Mouse (Mus musculus): ENCODE measurements at regions not wholly inside any gene's neighbourhood (a gene's known extent, or its start where the extent isn't known, plus 50 kb on each side); places are given as distances from the start of the nearest gene placed in this dataset.

DNA sequence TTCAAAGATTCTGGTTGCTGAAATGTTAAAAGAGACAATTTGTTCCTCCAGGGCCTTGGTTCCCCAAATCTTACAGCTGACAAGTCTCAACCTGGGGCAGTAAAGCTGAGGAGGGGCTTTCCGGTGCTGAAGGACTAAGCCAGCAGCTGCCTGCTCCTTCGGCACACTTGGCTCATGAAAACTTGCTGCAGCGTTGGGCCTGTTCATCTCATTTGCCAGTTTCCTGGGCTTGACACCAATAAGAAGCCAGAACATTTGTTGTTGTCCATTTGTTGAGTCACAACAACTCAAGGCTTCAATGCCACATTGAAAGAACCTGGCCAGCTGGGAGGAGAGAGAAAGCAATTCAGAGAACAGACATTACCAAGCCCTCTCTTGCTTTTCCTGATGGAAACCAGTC, 279.9 kb downstream of the Sox4 start:
- Histone ChIP-seq H3K4me3 (replicated peaks) (no peak overlapping the region), H3K27me3 (ENCODE audit: control insufficient read depth) (no peaks in the 10 kb centered on the region), H3K9me3 (ENCODE audit: control insufficient read depth, low read length) (no peaks in the 10 kb centered on the region), H3K36me3 (ENCODE audit: control insufficient read depth) (no peaks in the 10 kb centered on the region), H3K4me1 (ENCODE audit: control insufficient read depth) (no peaks in the 10 kb centered on the region)
- TF ChIP-seq TAL1 (IDR thresholded peaks at IDR 0.05; ENCODE audit: low read length) (no peak), GATA1 (IDR thresholded peaks at IDR 0.05; ENCODE audit: low read length) (no peak)

DNA sequence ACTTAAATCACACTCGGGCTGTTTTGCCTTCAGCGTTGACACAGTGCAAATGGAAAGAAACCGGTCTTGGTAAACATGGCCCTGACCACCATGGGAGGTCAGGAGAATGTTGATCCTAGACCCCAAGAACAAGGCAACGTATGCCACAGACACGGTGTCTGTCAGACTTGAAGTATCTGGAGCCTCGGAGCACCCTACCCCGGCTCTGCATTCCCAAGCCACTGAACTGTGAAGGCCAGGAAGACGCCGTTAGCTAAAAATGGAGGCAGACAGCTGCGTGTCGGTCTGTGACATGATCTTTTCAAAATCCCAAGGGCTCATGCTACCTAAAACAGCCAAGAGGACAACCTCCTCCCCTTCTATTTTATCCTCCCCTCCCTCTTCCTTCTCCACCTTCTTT, 282.0 kb downstream of the Sox4 start:
- H3K4me3 ChIP-seq (replicated peaks), result no peak overlapping the region
- no peaks in the 10 kb centered on the region for H3K9me3 ChIP-seq (ENCODE audit: control insufficient read depth, low read length)
- TF ChIP-seq TAL1 (IDR thresholded peaks at IDR 0.05; ENCODE audit: low read length) (no peak), GATA1 (IDR thresholded peaks at IDR 0.05; ENCODE audit: low read length) (no peak)
- no peaks in the 10 kb centered on the region for H3K4me1 ChIP-seq (ENCODE audit: control insufficient read depth)
- no peaks in the 10 kb centered on the region for H3K27me3 ChIP-seq (ENCODE audit: control insufficient read depth)
- H3K36me3 ChIP-seq (ENCODE audit: control insufficient read depth), result no peaks in the 10 kb centered on the region

DNA sequence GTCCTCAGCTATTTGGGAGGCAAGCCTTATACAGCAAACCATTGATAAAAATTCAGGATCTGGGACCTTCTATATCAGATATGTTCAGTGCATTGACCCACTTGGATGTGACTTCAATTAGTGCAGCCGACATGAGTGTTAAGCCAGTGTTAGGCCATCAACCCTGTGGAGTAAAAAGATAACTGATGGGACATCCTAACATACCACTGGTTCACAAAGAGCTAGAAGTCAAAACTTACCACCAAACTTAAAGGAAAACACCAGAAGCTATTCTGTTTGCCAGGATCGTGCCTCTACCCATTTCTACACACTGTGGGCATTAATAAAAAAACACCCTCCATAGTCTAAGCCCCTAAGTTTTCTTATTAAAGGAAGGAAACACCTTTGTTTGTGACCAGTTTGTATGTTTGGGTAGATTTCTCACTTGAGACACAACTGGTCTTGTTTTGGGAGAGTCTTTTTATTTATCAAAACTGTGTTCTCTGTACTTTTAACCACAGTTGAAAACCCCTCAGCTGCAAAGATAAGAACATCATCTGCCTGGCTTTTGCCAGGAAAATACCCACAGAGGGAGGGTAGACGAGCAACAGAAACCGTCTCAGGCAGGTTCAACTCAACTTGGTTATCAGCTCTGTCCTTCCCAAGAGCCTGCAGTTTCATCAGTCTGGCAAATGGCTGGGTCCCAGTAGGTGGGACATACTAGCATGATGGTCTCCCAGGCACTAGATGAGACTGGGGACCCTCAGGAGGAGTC, 283.5 kb downstream of the Sox4 start:
- H3K4me3 ChIP-seq (replicated peaks), result no peak overlapping the region
- no peaks in the 10 kb centered on the region for H3K9me3 ChIP-seq (ENCODE audit: control insufficient read depth, low read length)
- H3K4me1 ChIP-seq (ENCODE audit: control insufficient read depth), result no peaks in the 10 kb centered on the region
- no peaks in the 10 kb centered on the region for H3K27me3 ChIP-seq (ENCODE audit: control insufficient read depth)
- TF ChIP-seq TAL1 (IDR thresholded peaks at IDR 0.05; ENCODE audit: low read length) (no peak), GATA1 (IDR thresholded peaks at IDR 0.05; ENCODE audit: low read length) (no peak)
- H3K36me3 ChIP-seq (ENCODE audit: control insufficient read depth), result no peaks in the 10 kb centered on the region

DNA sequence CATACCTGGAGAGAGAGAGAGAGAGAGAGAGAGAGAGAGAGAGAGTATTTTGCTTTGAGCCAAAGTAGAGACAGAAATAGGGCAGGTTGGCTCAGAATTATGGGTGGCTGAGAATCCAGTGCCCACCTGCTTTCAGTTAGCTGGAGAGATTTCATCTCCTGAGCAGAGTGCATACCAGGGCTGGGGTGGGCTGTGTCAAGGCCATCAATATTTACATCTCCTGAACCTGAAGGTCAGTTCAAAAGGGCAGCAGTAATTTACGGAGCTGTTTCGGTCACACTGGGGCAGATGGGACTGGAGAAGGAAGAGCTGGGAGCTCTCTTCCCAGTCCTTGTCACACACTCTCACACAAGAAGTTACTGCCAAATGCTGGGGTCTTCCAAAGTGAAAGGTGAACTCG, 286.7 kb downstream of the Sox4 start:
- no peaks in the 10 kb centered on the region for H3K27me3 ChIP-seq (ENCODE audit: control insufficient read depth)
- TF ChIP-seq GATA1 (IDR thresholded peaks at IDR 0.05; ENCODE audit: low read length), result no peak
- TF ChIP-seq TAL1 (IDR thresholded peaks at IDR 0.05; ENCODE audit: low read length), result no peak
- H3K9me3 ChIP-seq (ENCODE audit: control insufficient read depth, low read length), result no peaks in the 10 kb centered on the region
- no peak overlapping the region for H3K4me3 ChIP-seq (replicated peaks)
- H3K4me1 ChIP-seq (ENCODE audit: control insufficient read depth), result no peaks in the 10 kb centered on the region
- no peaks in the 10 kb centered on the region for H3K36me3 ChIP-seq (ENCODE audit: control insufficient read depth)

DNA sequence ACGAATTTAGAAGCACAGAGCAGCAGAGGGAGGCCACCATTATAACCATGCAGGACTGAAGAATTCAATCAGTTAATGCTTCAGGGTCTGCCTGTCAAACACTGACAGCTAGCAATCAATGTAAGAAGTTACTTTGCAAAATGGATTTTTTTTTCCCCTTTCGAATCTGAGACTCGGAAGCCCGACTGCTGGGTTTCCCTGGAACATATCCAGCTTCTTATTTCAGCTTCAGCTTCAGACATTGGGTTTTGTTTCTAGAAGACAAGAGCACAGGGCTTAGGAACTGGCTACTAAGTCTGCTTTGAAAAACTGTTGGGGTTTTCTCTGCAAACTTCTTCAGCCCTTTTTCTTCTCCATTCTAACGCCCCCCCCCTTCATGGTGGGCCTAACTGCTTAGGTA, 288.4 kb downstream of the Sox4 start:
- TF ChIP-seq TAL1 (IDR thresholded peaks at IDR 0.05; ENCODE audit: low read length) (no peak), GATA1 (IDR thresholded peaks at IDR 0.05; ENCODE audit: low read length) (no peak)
- Histone ChIP-seq H3K4me3 (replicated peaks) (no peak overlapping the region), H3K4me1 (ENCODE audit: control insufficient read depth) (no peaks in the 10 kb centered on the region)

DNA sequence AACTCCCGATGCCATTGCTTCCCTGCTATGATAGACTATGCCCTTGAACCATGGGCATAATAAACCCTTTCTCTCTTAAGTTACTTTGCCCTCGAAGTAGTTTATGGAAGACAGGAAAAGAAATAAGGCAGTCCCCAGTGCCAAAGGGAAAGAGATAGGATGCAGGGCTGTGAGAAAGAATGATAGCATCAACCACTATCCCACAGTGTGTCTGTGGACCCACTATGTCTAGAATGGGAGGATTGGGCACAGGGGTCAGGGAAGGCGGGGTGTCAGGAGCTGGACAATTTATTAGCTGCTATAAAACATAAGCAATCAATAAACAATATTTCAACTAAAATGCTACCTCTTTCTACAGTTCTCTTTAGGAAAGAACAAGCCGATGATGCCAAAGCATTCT, 288.8 kb downstream of the Sox4 start:
- TF ChIP-seq GATA1 (IDR thresholded peaks at IDR 0.05; ENCODE audit: low read length) (no peak), TAL1 (IDR thresholded peaks at IDR 0.05; ENCODE audit: low read length) (no peak)
- Histone ChIP-seq H3K36me3 (ENCODE audit: control insufficient read depth) (no peaks in the 10 kb centered on the region), H3K9me3 (ENCODE audit: control insufficient read depth, low read length) (no peaks in the 10 kb centered on the region), H3K4me1 (ENCODE audit: control insufficient read depth) (no peaks in the 10 kb centered on the region), H3K4me3 (replicated peaks) (no peak overlapping the region), H3K27me3 (ENCODE audit: control insufficient read depth) (no peaks in the 10 kb centered on the region)

More for the DNA sequence above, 288.4 kb downstream of the Sox4 start:
- no peaks in the 10 kb centered on the region for H3K27me3 ChIP-seq (ENCODE audit: control insufficient read depth)
- no peaks in the 10 kb centered on the region for H3K36me3 ChIP-seq (ENCODE audit: control insufficient read depth)
- no peaks in the 10 kb centered on the region for H3K9me3 ChIP-seq (ENCODE audit: control insufficient read depth, low read length)

DNA sequence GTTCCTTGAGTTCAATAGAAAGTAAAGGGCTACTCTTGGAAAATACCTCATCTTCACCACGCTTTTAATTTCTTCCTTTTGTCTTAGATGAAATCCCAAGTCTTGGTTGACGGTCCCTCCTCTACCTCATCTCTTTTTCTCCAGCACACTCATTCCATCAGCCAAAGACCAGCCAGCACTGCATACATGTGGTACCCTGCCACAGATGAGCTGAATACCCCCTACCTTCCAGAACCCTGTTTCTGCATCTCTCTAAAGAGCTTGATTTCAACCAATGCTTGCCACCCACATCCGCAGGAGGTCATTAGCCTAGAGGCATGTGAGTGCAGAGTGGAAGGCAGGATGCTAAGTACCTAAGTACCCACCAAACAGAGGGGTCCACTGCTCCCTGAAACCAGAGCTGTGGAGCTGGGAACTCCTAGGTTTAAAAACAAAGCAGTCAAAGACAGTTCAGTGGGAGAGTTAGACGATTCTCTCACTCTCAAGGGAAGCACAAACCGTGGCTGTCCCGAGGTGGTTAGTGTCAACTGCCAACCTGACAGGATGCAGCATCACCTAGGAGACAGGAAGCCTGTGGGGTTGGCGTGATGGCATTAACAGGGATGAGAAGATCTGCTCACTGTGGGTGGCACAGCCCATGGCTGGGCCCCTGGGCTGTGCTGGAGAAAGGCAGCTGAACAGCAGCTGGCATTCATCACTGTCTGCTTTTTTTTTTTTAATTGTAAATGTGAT, 289.4 kb downstream of the Sox4 start:
- no peaks in the 10 kb centered on the region for H3K4me1 ChIP-seq (ENCODE audit: control insufficient read depth)
- H3K9me3 ChIP-seq (ENCODE audit: control insufficient read depth, low read length), result no peaks in the 10 kb centered on the region
- no peak overlapping the region for H3K4me3 ChIP-seq (replicated peaks)
- TF ChIP-seq TAL1 (IDR thresholded peaks at IDR 0.05; ENCODE audit: low read length) (no peak), GATA1 (IDR thresholded peaks at IDR 0.05; ENCODE audit: low read length) (no peak)
- no peaks in the 10 kb centered on the region for H3K36me3 ChIP-seq (ENCODE audit: control insufficient read depth)
- H3K27me3 ChIP-seq (ENCODE audit: control insufficient read depth), result no peaks in the 10 kb centered on the region

DNA sequence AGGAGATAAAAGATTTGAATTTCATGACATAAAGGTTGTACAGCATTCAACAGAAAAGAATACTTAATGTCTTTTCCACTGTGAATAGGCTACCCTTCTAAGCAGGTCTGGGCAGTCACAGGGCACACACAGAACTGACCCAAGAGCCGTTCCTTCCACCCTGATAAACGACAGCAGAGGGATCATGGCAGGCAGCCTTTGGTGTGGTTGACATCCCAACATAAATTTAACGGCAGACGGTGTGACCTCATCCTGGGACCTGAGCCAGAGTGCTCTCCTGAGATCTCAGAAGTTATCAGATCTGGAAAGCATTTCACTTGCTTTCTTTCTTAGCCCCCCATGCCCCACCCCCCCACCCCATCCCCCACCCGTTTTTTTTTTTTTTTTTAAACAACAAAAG, 290.1 kb downstream of the Sox4 start:
- TF ChIP-seq TAL1 (IDR thresholded peaks at IDR 0.05; ENCODE audit: low read length) (no peak), GATA1 (IDR thresholded peaks at IDR 0.05; ENCODE audit: low read length) (no peak)
- H3K36me3 ChIP-seq (ENCODE audit: control insufficient read depth), result no peaks in the 10 kb centered on the region
- no peaks in the 10 kb centered on the region for H3K9me3 ChIP-seq (ENCODE audit: control insufficient read depth, low read length)
- no peaks in the 10 kb centered on the region for H3K4me1 ChIP-seq (ENCODE audit: control insufficient read depth)
- H3K4me3 ChIP-seq (replicated peaks), result no peak overlapping the region
- H3K27me3 ChIP-seq (ENCODE audit: control insufficient read depth), result no peaks in the 10 kb centered on the region

DNA sequence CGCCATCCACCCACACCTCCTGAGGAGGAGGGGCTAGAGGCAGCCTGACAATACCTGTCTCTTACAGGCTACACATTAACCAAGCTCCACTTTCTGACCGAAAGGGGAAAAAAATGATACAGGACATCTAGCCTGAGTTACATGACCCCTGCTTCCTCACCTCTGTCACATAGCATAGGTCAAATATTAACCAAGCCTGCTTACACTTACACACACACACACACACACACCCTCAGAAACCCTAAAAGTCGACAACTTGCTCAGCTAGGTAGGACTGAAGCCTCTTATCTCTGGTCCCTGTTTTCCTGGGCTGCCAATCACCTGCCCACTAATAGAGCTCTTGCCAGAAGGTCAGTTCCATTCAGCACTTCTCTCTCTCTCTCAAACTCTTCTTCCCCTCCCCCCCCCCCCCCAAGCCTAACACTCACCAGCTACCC, 291.2 kb downstream of the Sox4 start:
- H3K36me3 ChIP-seq (ENCODE audit: control insufficient read depth), result no peaks in the 10 kb centered on the region
- TF ChIP-seq GATA1 (IDR thresholded peaks at IDR 0.05; ENCODE audit: low read length) (no peak), TAL1 (IDR thresholded peaks at IDR 0.05; ENCODE audit: low read length) (no peak)
- no peaks in the 10 kb centered on the region for H3K9me3 ChIP-seq (ENCODE audit: control insufficient read depth, low read length)
- H3K4me1 ChIP-seq (ENCODE audit: control insufficient read depth), result no peaks in the 10 kb centered on the region
- H3K4me3 ChIP-seq (replicated peaks), result no peak overlapping the region
- H3K27me3 ChIP-seq (ENCODE audit: control insufficient read depth), result no peaks in the 10 kb centered on the region

All from erythroblast, embryonic 14.5 days (primary cell).